Mouse (Mus musculus): Measurements from ENCODE around the gene Ttc41.
A peak's percentile ranks its signal among the peaks of the same experiment; 100 is the strongest.

- TF ChIP-seq POLR2A (IDR thresholded peaks at IDR 0.05; ENCODE audit: insufficient read depth, low read length) (peak; percentile 91), CTCF (IDR thresholded peaks at IDR 0.05; ENCODE audit: low read depth, low read length) (no peak), EP300 (IDR thresholded peaks at IDR 0.05; ENCODE audit: insufficient read depth, low read depth, low read length) (no peak)
These were observed at the start of gene Ttc41, which contains the start of gene Hsp90b1 for GRCm38 (mm10) chr10:86705318-86705921.

Measured in ES-Bruce4 (cell line).